Mouse (Mus musculus) brain, embryonic 14.5 days (tissue): ENCODE results near the gene Iyd.

Experiments
- CTCF ChIP-seq: fragments of 200-500 bp; IDR thresholded peaks from 2 replicates; pipeline ENCODE4 v1.5.1; 2012; ENCODE audit warnings: inconsistent platforms, mild to moderate bottlenecking, moderate library complexity, borderline replicate concordance; ENCODE audit not compliant: insufficient read depth, insufficient read length; ENCODE audit errors: extremely low read depth
- POLR2A ChIP-seq: fragments of 200-500 bp; IDR thresholded peaks from 2 replicates; pipeline ENCODE4 v1.6.1; 2012; ENCODE audit warnings: mild to moderate bottlenecking, inconsistent platforms, borderline replicate concordance; ENCODE audit not compliant: poor library complexity, insufficient read depth, insufficient read length, severe bottlenecking; ENCODE audit errors: extremely low read depth

- TF ChIP-seq CTCF: no peak
- TF ChIP-seq POLR2A: no peak
Observed at GRCm38 (mm10) chr10:3511401-3511800, 28.6 kb upstream of the Iyd start.
